8 mouse cellular contexts compared by ENCODE assay signal in the genomic region with DNA sequence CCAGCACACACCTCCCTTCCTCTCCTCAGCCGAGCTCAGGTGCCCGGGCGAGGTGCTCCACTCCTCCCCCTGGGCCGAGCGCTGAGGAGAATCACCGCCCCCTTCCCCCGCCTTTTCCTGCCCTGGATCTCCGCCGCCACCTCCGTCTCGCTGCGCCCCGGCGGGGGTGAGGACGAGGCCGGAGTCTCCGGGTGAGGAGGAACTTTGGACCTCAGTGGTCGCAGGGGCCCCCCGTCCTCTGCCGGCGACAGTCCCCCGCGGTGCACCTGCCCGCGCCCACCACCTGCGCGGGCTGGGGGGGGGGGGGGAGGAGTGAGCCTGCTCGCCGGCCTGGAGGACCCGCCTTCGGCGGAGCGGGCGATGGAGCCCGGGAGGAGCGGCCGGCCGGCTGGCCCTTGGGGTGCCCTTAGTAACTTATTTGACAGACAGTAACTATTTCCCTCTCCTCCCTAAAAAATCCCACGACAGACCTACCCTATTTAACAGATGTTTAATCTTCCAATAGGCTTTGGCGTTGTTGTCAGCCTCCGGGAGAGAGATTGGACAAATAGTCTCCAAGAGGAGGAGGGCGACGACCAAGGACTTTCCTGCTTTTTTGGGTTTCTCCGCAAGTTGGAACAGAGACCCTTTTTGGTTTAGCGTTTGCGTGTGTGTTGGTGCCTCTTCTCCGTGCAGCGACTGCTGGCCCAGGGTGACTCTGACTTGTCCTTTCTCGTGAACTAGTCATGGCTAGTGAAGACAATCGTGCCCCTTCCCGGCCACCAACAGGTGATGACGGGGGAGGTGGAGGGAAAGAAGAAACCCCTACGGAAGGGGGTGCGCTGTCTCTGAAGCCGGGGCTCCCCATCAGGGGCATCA. TPM values are rescaled to one million over a fixed set of nuclear protein-coding genes. Genes with fewer than 3 reads are reported as not detected.
DNase-seq lines count a peak whose midpoint lies in the region; ATAC-seq and TF ChIP-seq lines count a peak whose summit lies in the region.

A gene (plus strand): TSS at position 117 of the 858 bp plus-strand sequence.

- no peaks in the 10 kb centered on the region for H3K27me3 ChIP-seq in C2C12 (ENCODE audit: control insufficient read depth, insufficient read depth, insufficient read length)
- H3K27me3 ChIP-seq in erythroblast, embryonic 14.5 days (ENCODE audit: control insufficient read depth): peaks cover 16% of the 10 kb centered on the region
- H3K27me3 ChIP-seq in heart, embryonic 12.5 days (replicated peaks): no peaks in the 10 kb centered on the region
- no peaks in the 10 kb centered on the region for H3K27me3 ChIP-seq in kidney, postnatal 0 days (ENCODE audit: insufficient read depth, low read length)
- no peaks in the 10 kb centered on the region; the same call in 1 of the 2 replicates for H3K27me3 ChIP-seq in liver, embryonic 13.5 days
- no peaks in the 10 kb centered on the region for H3K27me3 ChIP-seq in stomach, embryonic 15.5 days (replicated peaks)

- peak; percentile 88 for ATAC-seq in heart, embryonic 12.5 days (ENCODE audit: insufficient number of reproducible peaks, low FRiP score)
- peak; percentile 90 for ATAC-seq in kidney, postnatal 0 days (replicated peaks; ENCODE audit: low FRiP score, low read depth)
- peak; percentile 87 for ATAC-seq in liver, embryonic 13.5 days (ENCODE audit: low read depth)
- peak; percentile 86 for ATAC-seq in stomach, embryonic 15.5 days (ENCODE audit: insufficient read depth, low FRiP score, low read depth)

- H3K9me3 ChIP-seq in erythroblast, embryonic 14.5 days (ENCODE audit: control insufficient read depth, low read length): no peaks in the 10 kb centered on the region
- no peaks in the 10 kb centered on the region for H3K9me3 ChIP-seq in heart, embryonic 12.5 days (replicated peaks)
- no peaks in the 10 kb centered on the region for H3K9me3 ChIP-seq in kidney, postnatal 0 days (replicated peaks; ENCODE audit: low read length)
- no peaks in the 10 kb centered on the region for H3K9me3 ChIP-seq in liver, embryonic 13.5 days (replicated peaks)
- no peaks in the 10 kb centered on the region for H3K9me3 ChIP-seq in stomach, embryonic 15.5 days

- H3K4me2 ChIP-seq in heart, embryonic 12.5 days: peak within 1 kb of the TSS; percentile 79
- peak within 1 kb of the TSS; percentile 72 for H3K4me2 ChIP-seq in kidney, postnatal 0 days (ENCODE audit: low read length)
- H3K4me2 ChIP-seq in liver, embryonic 13.5 days: peak within 1 kb of the TSS; percentile 96
- H3K4me2 ChIP-seq in stomach, embryonic 15.5 days: peak within 1 kb of the TSS; percentile 81

- DNase-seq in kidney, postnatal 0 days (ENCODE audit: low spot score): peak; percentile 76
- peak; percentile 75 for DNase-seq in liver, embryonic 13.5 days
- DNase-seq in neural tube, embryonic 10.5 days (ENCODE audit: extremely low spot score, low spot score): peak; percentile 78

- peak within 1 kb of the TSS; percentile 71 for H3ac ChIP-seq in C2C12 (ENCODE audit: control insufficient read depth, insufficient read length, low read depth)

- H3K4me1 ChIP-seq in bone marrow macrophage, adult 2 months (ENCODE audit: control insufficient read depth, insufficient read depth, low read length): no peaks in the 10 kb centered on the region
- peaks cover 36% of the 10 kb centered on the region for H3K4me1 ChIP-seq in erythroblast, embryonic 14.5 days (ENCODE audit: control insufficient read depth)
- H3K4me1 ChIP-seq in heart, embryonic 12.5 days (replicated peaks): no peaks in the 10 kb centered on the region
- H3K4me1 ChIP-seq in kidney, postnatal 0 days (replicated peaks; ENCODE audit: insufficient read depth, low read length): no peaks in the 10 kb centered on the region
- peaks cover 21% of the 10 kb centered on the region for H3K4me1 ChIP-seq in liver, embryonic 13.5 days (replicated peaks)
- 0 out of 2 replicates have a peak, but pooled peaks cover 2% of the 10 kb centered on the region for H3K4me1 ChIP-seq in stomach, embryonic 15.5 days

- H3K27ac ChIP-seq in bone marrow macrophage, adult 2 months (ENCODE audit: insufficient read depth, low read depth, low read length): peak within 1 kb of the TSS; percentile 46
- H3K27ac ChIP-seq in heart, embryonic 12.5 days (ENCODE audit: poor library complexity, severe bottlenecking): peak within 1 kb of the TSS; percentile 56
- peak within 1 kb of the TSS; percentile 95 for H3K27ac ChIP-seq in kidney, postnatal 0 days
- H3K27ac ChIP-seq in liver, embryonic 13.5 days: peak within 1 kb of the TSS; percentile 94
- peak within 1 kb of the TSS; percentile 95 for H3K27ac ChIP-seq in stomach, embryonic 15.5 days

- no peak for TF ChIP-seq POLR2A in bone marrow macrophage, adult 2 months (IDR thresholded peaks at IDR 0.05; ENCODE audit: borderline replicate concordance, low read depth, low read length)

- TF ChIP-seq CTCF in C2C12 (IDR thresholded peaks at IDR 0.05; ENCODE audit: control insufficient read depth, insufficient read depth, insufficient read length): no peak
- no peak for TF ChIP-seq CTCF in bone marrow macrophage, adult 2 months (IDR thresholded peaks at IDR 0.05; ENCODE audit: low read depth, low read length)
- no peak for TF ChIP-seq CTCF in kidney, postnatal 0 days (IDR thresholded peaks at IDR 0.05; ENCODE audit: low read depth)

- peak within 1 kb of the TSS; percentile 83 for H3K9ac ChIP-seq in heart, embryonic 12.5 days
- H3K9ac ChIP-seq in kidney, postnatal 0 days (ENCODE audit: low read depth, low read length): peak within 1 kb of the TSS; percentile 76
- peak within 1 kb of the TSS; percentile 96 for H3K9ac ChIP-seq in liver, embryonic 13.5 days
- peak within 1 kb of the TSS; percentile 86 for H3K9ac ChIP-seq in stomach, embryonic 15.5 days

- under 1% methylated on average over 55 of the region's 55 CpGs for WGBS in heart, embryonic 12.5 days
- WGBS in kidney, postnatal 0 days: 2% methylated on average over 47 of the region's 55 CpGs
- WGBS in liver, embryonic 13.5 days (ENCODE audit: insufficient replicate concordance): 1% methylated on average over 49 of the region's 55 CpGs
- WGBS in stomach, embryonic 15.5 days: under 1% methylated on average over 54 of the region's 55 CpGs

- H3K36me3 ChIP-seq in C2C12 (ENCODE audit: control insufficient read depth, insufficient read depth): no peaks in the 10 kb centered on the region
- H3K36me3 ChIP-seq in erythroblast, embryonic 14.5 days (ENCODE audit: control insufficient read depth): peaks cover 20% of the 10 kb centered on the region
- H3K36me3 ChIP-seq in heart, embryonic 12.5 days: peaks cover 3% of the 10 kb centered on the region; the same call in 1 of the 2 replicates
- H3K36me3 ChIP-seq in kidney, postnatal 0 days (ENCODE audit: insufficient read depth, low read length): no peaks in the 10 kb centered on the region
- H3K36me3 ChIP-seq in liver, embryonic 13.5 days: peaks cover 5% of the 10 kb centered on the region
- no peaks in the 10 kb centered on the region for H3K36me3 ChIP-seq in stomach, embryonic 15.5 days

- H3K79me2 ChIP-seq in C2C12 (ENCODE audit: control insufficient read depth, insufficient read depth): no peaks in the 10 kb centered on the region

- no peaks in the 10 kb centered on the region for H3K79me3 ChIP-seq in C2C12 (ENCODE audit: low read depth)

- peak within 1 kb of the TSS; percentile 68 for H3K4me3 ChIP-seq in C2C12 (ENCODE audit: insufficient read depth, poor library complexity, severe bottlenecking)
- H3K4me3 ChIP-seq in bone marrow macrophage, adult 2 months (ENCODE audit: insufficient read depth, low read length): peak within 1 kb of the TSS; percentile 98
- H3K4me3 ChIP-seq in erythroblast, embryonic 14.5 days (replicated peaks): peak within 1 kb of the TSS; percentile 99
- H3K4me3 ChIP-seq in heart, embryonic 12.5 days: peak within 1 kb of the TSS; percentile 87
- peak within 1 kb of the TSS; percentile 58 for H3K4me3 ChIP-seq in kidney, postnatal 0 days (replicated peaks; ENCODE audit: low read depth, low read length)
- peak within 1 kb of the TSS; percentile 95 for H3K4me3 ChIP-seq in liver, embryonic 13.5 days (replicated peaks)
- H3K4me3 ChIP-seq in stomach, embryonic 15.5 days (replicated peaks): peak within 1 kb of the TSS; percentile 92

TF ChIP-seq in C2C12, 6 proteins besides CTCF, POLR2A, EP300 and RAD21:
- TF ChIP-seq USF1 (IDR thresholded peaks at IDR 0.05; ENCODE audit: low read depth) (no peak), FOSL1 (IDR thresholded peaks at IDR 0.05; ENCODE audit: insufficient read depth, low read length, poor library complexity, severe bottlenecking) (no peak), MYOG (IDR thresholded peaks at IDR 0.05; ENCODE audit: control insufficient read depth, extremely low read depth, insufficient read length) (no peak), CEBPB (IDR thresholded peaks at IDR 0.05; ENCODE audit: low read depth) (no peak), MYOD1 (IDR thresholded peaks at IDR 0.05; ENCODE audit: control insufficient read depth, insufficient read length, low read depth) (no peak), MAX (IDR thresholded peaks at IDR 0.05) (no peak)

RNA-seq across cellular contexts. Expression of the gene that starts here (rescaled TPM):
- polyA plus RNA-seq in C2C12 (2012; fragmentation: generic; extraction: Trizol): 2.6 TPM
- 5.8 and 7.2 TPM in 2 replicates for polyA plus RNA-seq in bone marrow macrophage, adult 2 months (2012; ENCODE audit: insufficient read depth, insufficient read length, missing spikeins)
- 2.1 and 2.3 TPM in 2 replicates for polyA plus RNA-seq in erythroblast, embryonic 14.5 days (2012)
- polyA plus RNA-seq in heart, embryonic 12.5 days (2016; fragmentation: Nextera tagmentation; extraction: Ambion mirVana): 2.4 and 2.9 TPM in 2 replicates
- 5.9 and 6.3 TPM in 2 replicates for polyA plus RNA-seq in kidney, postnatal 0 days (2015; fragmentation: Nextera tagmentation; extraction: Ambion mirVana)
- 2.2 TPM in 2 replicates for polyA plus RNA-seq in liver, embryonic 13.5 days (2015; fragmentation: Nextera tagmentation; extraction: Ambion mirVana)
- 4.5 and 4.6 TPM in 2 replicates for polyA plus RNA-seq in stomach, embryonic 15.5 days (2015; fragmentation: Nextera tagmentation; extraction: Ambion mirVana)

Comparison
In these comparisons a context has a peak if more than half of its experiments do, and no peak if none do; other contexts are left out.
1. Peak in every context shown above with its lines: DNase-seq, ATAC-seq, H3K4me3 ChIP-seq and H3K27ac ChIP-seq.